Mouse (Mus musculus) effector memory CD4-positive, alpha-beta T cell, adult 5 months (primary cell): ENCODE results near the gene Gm13287. TPM values are rescaled to one million over a fixed set of nuclear protein-coding genes. Genes with fewer than 3 reads are reported as not detected.

Experiments
- polyA plus RNA-seq: library from polyadenylated mRNA; unstranded; fragments of 100-300 nt; shearing (Covaris generic); gene quantifications from one replicate; pipeline ENCODE4 v1.2.1, GENCODE M21; 2017

Gm13287 gene
- polyA plus RNA-seq, result not detected

DNA sequence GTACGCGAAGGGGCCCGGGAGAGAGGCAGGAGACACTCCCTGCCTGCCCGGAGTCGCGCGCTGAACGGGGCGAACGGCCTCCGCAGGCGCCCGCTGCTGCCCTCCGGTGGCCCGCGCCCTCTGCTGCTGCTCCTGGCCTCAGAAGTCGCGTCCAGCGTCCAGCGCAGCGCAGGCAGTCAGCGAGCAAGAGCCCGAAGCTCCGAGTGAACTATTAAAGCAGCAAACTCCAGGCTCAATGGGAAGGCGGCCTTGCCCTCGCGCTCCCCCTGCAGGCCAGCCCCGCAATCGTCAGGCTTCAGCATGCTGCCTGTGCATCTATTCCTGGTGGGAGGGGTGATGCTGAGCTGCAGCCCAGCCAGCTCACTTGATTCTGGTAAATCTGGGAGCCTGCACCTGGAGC is at the start of gene Gm13287:
Gene Gm13287 (plus strand): TSS at position 301 of the 400 bp plus-strand sequence.

DNA sequence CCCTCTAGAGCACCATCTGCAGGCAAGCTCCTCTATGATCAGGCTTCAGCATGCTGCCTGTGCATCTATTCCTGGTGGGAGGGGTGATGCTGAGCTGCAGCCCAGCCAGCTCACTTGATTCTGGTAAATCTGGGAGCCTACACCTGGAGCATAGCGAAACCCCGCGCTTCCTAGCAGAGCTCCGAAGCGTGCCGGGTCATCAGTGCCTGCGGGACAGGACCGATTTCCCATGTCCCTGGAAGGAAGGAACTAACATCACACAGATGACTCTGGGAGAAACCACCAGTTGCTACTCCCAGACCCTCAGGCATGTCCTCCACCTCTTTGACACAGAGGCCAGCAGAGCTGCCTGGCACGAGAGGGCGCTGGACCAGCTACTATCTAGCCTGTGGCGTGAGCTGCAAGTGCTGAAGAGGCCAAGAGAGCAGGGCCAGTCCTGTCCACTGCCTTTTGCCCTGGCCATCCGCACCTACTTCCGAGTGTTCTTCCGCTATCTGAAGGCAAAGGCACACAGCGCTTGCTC is 48.2 kb upstream of the Gm13287 start, which contains the start of gene Gm13271:
Gene Gm13271 (plus strand): TSS at position 51 of the 523 bp plus-strand sequence.

GRCm38 (mm10) chr4:88759610-88760268 is 43.3 kb upstream of the Gm13287 start, which contains the start of gene Gm13283:
TSS of gene Gm13283 (plus strand) at chr4:88760119.

DNA sequence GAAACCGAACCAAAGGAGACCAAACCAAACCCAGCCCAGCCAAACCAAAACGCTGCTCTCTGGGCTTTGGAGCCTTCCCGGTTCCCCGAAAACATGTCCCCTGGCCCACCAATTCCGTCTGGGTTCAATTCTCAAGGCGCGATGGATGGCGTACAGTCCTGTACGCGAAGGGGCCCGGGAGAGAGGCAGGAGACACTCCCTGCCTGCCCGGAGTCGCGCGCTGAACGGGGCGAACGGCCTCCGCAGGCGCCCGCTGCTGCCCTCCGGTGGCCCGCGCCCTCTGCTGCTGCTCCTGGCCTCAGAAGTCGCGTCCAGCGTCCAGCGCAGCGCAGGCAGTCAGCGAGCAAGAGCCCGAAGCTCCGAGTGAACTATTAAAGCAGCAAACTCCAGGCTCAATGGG is 29.5 kb upstream of the Gm13287 start, which contains the start of gene Gm13290:
Gene Gm13290 (plus strand): TSS at position 301 of the 400 bp plus-strand sequence.

GRCm38 (mm10) chr4:88776622-88777021 is 26.4 kb upstream of the Gm13287 start, which contains the start of gene Gm13289:
TSS of gene Gm13289 (plus strand) at chr4:88776922.

DNA sequence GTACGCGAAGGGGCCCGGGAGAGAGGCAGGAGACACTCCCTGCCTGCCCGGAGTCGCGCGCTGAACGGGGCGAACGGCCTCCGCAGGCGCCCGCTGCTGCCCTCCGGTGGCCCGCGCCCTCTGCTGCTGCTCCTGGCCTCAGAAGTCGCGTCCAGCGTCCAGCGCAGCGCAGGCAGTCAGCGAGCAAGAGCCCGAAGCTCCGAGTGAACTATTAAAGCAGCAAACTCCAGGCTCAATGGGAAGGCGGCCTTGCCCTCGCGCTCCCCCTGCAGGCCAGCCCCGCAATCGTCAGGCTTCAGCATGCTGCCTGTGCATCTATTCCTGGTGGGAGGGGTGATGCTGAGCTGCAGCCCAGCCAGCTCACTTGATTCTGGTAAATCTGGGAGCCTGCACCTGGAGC is 23.5 kb upstream of the Gm13287 start, which contains the start of gene Gm13272:
Gene Gm13272 (plus strand): TSS at position 301 of the 400 bp plus-strand sequence.

DNA sequence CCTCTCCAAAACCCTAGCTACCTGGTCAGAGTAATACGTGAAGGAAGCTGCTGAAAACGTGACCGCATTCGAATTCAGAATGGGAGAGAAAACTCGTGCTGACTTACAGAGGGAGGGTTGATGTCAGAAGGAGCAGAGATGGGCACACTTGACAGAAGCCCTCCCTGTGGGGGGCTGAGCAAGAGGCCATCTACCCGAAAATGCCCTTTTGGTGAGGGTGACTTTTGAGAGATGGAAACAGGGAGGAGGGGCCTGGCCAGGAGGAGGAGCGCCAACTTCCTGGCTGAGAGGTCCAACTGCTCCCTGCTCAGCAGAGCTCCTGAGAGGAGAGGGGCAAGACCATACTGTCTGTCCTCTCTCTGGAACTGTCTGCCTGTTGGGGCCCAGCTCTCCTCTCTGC is 21.2 kb upstream of the Gm13287 start, which contains the start of gene Ifnz:
Gene Ifnz (plus strand): TSS at position 301 of the 400 bp plus-strand sequence.

DNA sequence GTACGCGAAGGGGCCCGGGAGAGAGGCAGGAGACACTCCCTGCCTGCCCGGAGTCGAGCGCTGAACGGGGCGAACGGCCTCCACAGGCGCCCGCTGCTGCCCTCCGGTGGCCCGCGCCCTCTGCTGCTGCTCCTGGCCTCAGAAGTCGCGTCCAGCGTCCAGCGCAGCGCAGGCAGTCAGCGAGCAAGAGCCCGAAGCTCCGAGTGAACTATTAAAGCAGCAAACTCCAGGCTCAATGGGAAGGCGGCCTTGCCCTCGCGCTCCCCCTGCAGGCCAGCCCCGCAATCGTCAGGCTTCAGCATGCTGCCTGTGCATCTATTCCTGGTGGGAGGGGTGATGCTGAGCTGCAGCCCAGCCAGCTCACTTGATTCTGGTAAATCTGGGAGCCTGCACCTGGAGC is 17.6 kb upstream of the Gm13287 start, which contains the start of gene Gm13276:
Gene Gm13276 (plus strand): TSS at position 301 of the 400 bp plus-strand sequence.

GRCm38 (mm10) chr4:88788402-88788801 is 14.7 kb upstream of the Gm13287 start, which contains the start of gene Gm13277:
TSS of gene Gm13277 (plus strand) at chr4:88788632.

GRCm38 (mm10) chr4:88791250-88791649 is 11.8 kb upstream of the Gm13287 start, which contains the start of gene Gm13278:
TSS of gene Gm13278 (plus strand) at chr4:88791550.

GRCm38 (mm10) chr4:88793936-88794675 is 8.9 kb upstream of the Gm13287 start, which contains the start of gene Gm13275:
TSS of gene Gm13275 (plus strand) at chr4:88794487.

GRCm38 (mm10) chr4:88797097-88797496 is 6.0 kb upstream of the Gm13287 start, which contains the start of gene Gm13279:
TSS of gene Gm13279 (plus strand) at chr4:88797397.

DNA sequence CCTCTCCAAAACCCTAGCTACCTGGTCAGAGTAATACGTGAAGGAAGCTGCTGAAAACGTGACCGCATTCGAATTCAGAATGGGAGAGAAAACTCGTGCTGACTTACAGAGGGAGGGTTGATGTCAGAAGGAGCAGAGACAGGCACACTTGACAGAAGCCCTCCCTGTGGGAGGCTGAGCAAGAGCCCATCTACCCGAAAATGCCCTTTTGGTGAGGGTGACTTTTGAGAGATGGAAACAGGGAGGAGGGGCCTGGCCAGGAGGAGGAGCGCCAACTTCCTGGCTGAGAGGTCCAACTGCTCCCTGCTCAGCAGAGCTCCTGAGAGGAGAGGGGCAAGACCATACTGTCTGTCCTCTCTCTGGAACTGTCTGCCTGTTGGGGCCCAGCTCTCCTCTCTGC is 3.7 kb upstream of the Gm13287 start, which contains the start of gene Gm13285:
Gene Gm13285 (plus strand): TSS at position 301 of the 400 bp plus-strand sequence.

DNA sequence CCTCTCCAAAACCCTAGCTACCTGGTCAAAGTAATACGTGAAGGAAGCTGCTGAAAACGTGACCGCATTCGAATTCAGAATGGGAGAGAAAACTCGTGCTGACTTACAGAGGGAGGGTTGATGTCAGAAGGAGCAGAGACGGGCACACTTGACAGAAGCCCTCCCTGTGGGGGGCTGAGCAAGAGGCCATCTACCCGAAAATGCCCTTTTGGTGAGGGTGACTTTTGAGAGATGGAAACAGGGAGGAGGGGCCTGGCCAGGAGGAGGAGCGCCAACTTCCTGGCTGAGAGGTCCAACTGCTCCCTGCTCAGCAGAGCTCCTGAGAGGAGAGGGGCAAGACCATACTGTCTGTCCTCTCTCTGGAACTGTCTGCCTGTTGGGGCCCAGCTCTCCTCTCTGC is 2.2 kb downstream of the Gm13287 start, which contains the start of gene Gm13288:
Gene Gm13288 (plus strand): TSS at position 301 of the 400 bp plus-strand sequence.

GRCm38 (mm10) chr4:88815928-88816327 is 12.9 kb downstream of the Gm13287 start, which contains the start of gene Ifna7:
TSS of gene Ifna7 (plus strand) at chr4:88816228.

DNA sequence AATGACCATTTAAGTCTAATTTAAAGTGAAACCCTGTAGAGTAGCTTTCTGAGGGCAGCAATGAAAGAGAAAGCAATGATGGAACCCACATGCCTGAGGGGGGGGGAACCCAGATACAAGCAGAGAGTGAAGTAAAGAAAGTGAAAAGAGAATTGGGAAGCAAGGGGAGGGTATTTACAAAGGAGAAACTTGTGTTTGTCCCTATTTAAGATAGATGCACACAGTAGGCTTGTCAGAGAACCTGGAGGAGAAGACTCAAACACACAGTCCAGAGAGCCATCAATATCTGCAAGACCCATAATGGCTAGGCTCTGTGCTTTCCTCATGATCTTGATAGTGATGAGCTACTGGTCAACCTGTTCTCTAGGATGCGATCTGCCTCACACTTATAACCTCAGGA is 16.6 kb downstream of the Gm13287 start, which contains the start of gene Ifna11:
Gene Ifna11 (plus strand): TSS at position 301 of the 400 bp plus-strand sequence.

DNA sequence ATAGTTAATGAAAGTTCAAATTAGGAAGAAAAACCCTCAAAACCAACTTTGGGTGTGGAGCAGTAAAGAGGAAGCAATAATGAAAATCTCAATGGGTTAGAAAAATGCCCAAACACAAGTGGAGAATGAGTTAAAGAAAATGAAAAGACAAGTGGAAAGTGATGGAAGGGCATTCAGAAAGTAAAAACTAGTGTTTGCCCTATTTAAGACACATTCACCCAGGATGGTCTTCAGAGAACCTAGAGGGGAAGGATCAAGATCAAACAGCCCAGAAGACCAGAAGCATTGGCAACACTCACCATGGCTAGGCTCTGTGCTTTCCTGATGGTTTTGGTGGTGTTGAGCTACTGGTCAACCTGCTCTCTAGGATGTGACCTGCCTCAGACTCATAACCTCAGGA is 24.1 kb downstream of the Gm13287 start, which contains the start of gene Ifna6:
Gene Ifna6 (plus strand): TSS at position 301 of the 400 bp plus-strand sequence.

GRCm38 (mm10) chr4:88835225-88835624 is 32.2 kb downstream of the Gm13287 start, which contains the start of gene Ifna5:
TSS of gene Ifna5 (plus strand) at chr4:88835525.

DNA sequence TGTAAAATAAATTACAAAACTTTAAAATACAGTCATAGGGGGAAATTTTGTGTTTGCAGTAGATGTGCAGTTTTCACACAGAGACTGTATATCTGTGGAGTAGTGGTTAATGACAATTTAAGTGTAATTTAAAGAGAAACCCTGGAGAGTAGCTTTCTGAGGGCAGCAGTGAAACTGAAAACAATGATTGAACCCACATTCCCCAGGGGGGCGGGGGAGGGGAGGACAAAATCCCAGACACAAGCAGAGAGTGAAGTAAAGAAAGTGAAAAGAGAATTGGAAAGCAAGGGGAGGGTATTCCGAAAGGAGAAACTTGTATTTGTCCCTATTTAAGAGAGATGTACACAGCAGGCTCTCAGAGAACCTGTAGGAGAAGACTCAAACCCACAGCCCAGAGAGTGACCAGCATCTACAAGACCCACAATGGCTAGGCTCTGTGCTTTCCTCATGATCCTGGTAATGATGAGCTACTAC is 38.4 kb downstream of the Gm13287 start, which contains the start of gene Ifna4:
Gene Ifna4 (plus strand): TSS at position 424 of the 474 bp plus-strand sequence.

DNA sequence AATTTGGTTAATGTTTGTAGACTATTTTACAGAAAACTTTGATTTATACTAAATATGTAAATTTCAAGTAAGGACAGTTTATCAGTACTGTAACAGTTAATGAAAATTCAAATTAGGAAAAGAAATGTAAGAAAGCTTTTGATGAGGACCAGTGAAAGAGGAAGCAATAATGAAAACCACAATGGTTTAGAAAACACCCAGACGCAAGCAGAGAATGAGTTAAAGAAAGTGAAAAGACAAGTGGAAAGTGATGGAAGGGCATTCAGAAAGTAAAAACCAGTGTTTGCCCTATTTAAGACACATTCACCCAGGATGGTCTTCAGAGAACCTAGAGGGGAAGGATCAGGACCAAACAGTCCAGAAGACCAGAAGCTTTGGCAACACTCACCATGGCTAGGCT is 46.6 kb downstream of the Gm13287 start, which contains the start of gene Ifna1:
Gene Ifna1 (plus strand): TSS at position 390 of the 400 bp plus-strand sequence.

